Mouse (Mus musculus) thymus, postnatal 25 days (tissue): ENCODE measurements around the gene A630023A22Rik.

Experiments
- DNase-seq: peaks from one replicate; pipeline ENCODE4 v3.0.0; 2022

Gene A630023A22Rik

DNA sequence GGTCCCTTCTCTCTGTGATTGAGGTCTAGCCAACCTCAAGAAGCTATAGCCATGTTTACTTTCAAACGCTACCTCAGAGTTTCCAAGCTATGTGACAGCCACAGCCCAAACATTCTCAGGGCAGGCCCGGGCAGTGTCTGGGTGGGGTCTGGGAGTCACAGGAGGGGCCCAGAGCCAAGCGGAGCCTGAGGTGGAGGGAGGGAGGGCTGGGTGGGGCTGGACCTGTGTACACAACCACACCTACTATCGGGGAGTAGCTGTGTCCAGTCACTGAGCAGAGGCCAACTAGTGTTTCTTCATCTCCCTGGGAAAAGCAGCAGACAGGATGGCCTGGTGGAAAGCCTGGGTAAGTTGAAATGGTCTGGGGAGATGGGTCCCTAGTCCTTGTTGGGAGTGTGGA lies 16.8 kb downstream of the A630023A22Rik start, which contains the start of gene Anxa8:
Gene Anxa8 (plus strand): TSS at position 251 of the 400 bp plus-strand sequence.
- no peak for DNase-seq

DNA sequence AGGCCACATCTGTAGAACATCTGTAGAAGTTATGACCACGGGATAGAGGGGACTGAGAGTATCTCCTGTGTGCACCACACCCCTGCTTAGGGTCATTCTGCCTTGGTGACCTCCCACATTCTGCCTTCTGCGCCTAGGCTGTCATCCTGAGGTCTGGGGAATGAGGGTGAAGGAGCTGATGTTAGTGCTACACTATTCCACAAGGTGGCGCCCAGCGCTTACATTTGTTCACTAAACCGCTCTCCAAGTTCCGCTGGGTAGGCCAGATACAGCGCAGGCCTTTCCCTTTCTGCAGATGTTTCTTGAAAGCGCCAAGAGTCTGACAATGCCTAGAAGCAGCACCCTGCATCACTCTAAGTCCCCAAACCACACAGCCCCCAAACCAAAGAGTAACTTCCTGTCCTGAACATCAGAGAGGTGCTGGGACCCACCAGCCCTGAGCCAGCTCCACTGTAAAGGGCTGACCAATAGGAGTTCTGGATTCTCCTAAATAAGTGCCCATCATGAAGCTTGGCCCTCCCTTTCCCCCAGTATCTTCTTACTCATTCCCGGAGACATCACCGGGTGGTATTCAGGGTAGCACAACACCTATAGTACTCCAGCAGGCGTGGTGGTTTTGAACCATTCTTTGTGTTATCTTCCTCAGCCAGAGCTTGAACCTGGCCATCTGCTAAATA lies 22.1 kb downstream of the A630023A22Rik start:
- DNase-seq = peak; percentile 24

DNA sequence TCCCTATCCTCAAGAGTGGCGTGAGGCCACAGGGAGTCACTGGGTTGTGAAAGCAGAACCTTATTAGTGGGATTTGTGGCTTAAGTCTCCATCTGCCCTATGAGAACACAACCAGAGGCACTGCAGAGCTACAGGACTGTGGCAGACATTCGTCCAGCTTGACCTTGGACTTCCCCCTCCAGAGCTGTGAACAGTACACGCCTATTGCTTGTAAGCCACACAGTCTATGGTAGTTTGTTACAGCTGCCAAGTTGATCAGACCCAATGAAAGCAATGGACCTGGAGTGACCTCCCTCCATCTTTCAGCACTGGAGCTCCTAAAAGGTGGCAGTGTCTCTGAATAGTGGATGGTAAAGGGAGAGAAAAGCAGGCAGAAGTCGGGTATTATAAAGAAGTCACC lies 24.3 kb downstream of the A630023A22Rik start:
- DNase-seq = no peak

DNA sequence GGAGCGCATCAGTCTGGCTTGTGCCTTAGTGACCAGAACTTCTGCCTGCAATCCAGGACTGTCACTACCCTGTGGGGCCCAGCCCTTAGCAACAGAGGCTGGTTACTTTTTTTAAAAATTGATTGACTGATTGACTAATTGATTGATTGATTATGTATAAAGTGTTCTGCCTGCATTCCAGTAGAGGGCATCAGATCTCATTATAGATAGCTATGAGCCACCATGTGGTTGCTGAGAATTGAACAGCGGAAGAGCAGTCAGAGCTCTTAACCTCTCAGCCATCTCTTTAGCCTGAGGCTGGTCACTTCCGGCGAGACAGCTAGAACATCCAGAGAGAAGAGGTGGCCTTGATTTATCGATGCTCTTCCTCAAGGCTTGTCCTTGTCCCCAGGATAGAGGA lies 25.3 kb downstream of the A630023A22Rik start:
- DNase-seq = no peak

DNA sequence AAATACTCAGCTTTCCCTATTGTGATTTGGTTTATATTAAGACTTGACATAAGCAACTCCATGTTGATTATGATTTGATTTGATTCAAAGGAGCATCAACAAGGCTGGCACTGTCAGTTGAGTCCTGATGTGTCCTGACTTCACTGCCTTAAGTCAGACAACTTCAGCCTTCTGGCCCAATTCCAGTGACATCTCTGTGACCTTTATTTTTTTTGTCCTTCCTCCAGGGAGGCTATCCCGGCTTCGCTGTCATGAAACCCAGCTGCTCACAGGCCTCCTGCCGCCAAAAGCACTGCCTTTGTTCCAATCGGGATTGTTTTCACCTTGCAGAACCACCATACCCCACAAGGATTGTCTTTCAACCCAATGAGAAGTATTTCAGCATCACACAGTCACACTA lies 27.2 kb downstream of the A630023A22Rik start:
- no peak for DNase-seq

DNA sequence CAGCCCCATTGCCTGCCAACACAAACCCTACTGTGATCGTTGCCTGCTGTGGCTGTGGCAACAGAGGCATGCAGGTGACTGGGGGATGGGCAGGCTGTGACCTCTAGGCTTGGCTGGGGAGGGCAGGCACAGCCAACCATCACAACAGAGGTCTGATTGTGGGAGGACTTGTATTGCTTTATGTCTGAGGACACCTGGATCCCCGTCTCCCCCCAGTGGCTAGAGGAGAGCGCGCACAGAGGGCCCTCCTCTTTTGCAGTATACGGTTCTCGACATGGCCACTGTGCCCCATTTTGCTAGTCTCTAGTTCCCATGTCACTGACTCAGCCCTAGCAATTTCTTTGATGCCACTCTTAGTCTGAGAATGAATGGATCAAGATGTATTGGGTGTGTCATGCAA lies 30.9 kb downstream of the A630023A22Rik start:
- no peak for DNase-seq

DNA sequence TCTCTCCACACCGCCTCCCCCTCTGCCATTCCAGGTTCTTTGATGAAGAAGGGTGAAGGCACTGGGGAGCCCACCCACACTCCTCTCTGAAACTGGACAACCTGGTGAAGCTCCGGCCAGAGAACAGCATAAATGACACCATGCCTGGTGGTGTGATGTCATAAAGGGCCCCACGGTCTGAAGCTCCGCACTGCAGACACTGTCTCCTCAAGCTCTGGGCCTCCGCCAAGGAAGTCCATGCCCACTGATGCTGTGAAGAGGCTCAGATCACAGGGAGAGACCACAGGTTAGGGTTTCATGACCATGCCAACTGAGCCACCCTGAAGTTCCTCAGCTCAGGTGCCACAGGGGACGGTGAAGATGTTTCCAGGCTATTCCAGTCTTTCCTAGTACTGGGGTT lies 50.0 kb downstream of the A630023A22Rik start, which contains the start of gene Antxrl:
Gene Antxrl (plus strand): TSS at position 192 of the 400 bp plus-strand sequence.
- no peak for DNase-seq

DNA sequence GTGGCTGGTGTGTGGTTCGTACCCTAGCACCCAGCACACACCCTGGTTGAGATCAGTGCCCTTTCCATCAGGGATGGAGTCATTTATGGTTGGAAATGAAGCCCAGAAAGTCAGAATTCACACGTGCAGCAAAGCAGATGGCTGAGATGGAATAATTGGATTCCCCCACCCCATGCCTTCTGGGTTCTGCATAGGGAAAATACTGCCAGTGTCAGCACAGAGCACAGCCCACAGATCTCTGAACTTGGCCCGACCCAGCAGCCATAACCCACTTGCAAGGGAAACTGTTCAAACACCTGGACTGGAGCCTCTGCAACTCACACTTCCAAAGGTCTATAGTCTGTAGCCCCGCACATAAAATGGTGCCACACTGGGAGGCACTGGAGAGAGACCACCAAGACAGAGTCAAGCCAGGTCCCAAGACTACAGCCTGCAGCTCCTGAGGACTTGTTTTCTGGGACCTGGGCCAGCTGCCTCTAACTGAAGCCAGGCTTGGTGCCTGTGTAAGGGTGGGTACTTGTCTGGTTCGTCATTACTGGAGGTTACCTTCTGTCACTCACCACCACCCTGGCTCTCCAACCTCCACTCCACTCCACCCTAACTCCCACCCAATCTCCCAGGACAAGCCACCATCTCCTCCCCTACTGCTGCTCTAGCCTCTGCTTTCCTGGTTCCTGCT lies 52.3 kb downstream of the A630023A22Rik start:
- no peak for DNase-seq

DNA sequence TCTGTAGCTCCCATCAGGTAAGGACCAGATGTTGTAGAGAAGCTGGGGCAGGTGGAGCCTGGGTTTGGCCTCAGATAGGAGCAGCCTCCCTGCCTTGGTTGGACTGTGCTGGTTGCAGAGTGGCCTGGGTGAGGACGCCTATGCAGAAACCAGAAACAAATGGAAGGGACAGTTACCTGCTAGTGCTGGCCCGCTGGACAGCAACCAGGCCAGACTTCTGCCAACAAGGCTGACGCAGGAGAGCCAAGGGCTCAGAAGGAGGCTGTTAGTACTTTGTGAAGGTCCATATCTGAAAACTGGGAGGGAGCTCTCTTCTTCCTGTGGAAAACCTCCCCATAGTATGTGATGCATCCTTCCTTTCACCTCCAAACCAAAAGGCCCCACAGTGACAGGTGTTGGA lies 59.2 kb downstream of the A630023A22Rik start:
- no peak for DNase-seq

DNA sequence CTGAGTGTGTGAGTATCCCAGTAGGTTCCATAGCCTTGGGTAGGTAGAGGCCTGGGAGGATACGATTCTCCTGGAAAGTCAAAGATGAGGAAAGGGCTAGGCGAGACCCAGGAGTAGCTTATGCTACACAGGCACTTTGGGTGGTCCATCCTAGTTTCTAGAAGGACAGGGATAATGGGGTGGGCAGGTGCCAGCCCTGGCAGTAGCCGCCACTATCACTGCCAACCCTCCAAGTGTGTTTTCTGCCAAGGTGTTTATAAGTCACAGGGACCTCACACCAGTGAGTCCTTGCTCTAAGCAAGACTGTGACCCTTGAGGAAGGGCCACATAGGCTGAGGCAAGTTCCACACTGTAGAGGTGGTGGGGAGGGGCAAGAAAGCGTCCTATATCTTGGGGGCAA lies 61.3 kb downstream of the A630023A22Rik start:
- DNase-seq = no peak

DNA sequence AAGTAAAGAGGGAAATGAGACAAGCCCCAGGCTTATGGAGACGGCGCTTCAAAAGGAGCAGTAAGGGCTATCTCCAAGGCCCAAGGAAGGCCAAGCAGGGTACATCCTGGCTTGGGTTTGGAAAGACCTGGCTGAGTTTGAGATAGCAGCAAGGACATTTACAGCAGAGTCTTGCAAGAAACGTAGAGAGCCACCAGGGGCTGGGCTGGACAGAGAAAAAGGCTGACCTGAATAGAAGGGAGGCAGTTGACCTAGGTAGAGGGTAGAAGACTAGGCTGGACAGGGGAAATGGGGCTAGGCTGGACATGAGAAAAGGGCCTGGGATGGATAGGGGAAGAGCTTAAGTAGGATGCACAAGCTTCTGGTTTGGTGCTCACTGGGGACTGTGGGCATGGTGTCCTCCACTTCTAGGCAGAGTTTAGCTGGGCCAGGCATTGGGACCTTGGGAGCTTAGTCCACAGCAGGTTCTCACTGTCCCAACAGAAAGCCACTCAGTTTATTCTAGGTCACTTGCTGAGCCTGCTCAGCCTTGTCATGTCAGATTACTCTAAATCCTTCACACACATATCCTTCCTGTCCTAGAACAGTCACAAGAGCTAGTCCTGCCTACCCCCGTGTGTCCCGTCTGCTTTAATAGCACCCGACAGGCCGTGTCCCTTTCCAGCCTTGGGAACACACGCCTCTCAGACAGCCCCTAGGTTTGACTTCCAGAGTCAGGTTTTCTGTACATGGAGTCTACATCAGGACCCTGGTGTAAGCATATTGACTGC lies 68.5 kb downstream of the A630023A22Rik start:
- DNase-seq = no peak

DNA sequence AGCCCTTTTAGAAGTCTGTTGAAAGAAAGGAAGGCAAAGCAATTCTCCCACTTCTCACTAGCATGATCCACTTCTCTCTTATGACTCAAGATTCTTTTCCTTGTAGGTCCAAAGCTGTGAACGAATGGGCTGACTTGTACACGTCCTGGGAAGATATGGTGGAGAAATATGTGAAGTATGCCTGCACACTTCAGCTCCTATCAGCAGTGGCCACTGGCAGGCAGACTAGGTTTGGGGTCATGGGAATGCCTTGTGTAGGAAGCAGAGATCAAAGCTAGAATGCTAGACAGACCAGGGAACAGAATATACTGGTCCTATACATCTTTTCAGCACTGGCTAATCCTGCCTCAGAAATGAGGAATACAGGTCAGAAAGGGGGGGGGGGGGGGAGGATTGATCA lies 75.8 kb downstream of the A630023A22Rik start:
- DNase-seq = no peak

DNA sequence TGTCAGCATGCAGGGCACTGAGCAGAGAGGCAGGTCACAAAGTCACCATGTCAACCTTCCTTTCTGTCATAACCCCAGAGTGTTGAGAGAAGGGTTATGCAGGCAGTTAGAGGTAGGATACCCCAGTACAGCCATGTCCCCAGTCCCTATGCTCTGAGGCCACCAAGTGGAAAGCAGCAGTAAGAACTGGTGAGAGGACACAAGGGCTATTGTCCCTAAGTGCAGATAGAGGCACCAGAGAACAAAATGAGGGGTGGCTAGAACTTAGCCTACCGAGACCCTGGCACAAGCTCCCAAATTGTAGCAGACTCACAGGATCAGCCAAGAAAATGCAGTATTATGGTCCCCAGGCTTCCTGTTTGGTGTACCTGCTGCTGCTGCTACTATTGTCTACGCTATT lies 85.6 kb downstream of the A630023A22Rik start:
- DNase-seq = no peak

DNA sequence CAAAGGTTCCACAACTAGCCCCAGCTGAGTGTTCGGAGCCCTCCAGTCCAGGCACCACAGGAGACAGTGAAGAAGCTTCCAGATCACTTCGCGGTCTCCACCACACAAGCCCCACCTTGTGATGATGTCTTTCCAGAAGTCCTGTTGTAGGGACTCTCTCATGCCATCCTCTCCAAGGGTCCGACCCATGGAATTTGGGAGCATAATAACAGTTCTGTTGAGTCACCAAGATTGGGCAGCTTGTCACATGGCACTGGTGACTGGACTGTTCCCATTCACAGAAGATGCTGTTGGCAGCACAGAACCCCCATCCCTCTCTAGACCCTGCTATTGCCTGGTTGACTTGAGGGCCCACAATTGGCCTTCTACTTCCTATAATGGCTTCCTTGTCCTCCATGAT lies 86.2 kb downstream of the A630023A22Rik start, which contains the start of gene Gm5460:
Gene Gm5460 (plus strand): TSS at position 378 of the 400 bp plus-strand sequence.
- DNase-seq = no peak

DNA sequence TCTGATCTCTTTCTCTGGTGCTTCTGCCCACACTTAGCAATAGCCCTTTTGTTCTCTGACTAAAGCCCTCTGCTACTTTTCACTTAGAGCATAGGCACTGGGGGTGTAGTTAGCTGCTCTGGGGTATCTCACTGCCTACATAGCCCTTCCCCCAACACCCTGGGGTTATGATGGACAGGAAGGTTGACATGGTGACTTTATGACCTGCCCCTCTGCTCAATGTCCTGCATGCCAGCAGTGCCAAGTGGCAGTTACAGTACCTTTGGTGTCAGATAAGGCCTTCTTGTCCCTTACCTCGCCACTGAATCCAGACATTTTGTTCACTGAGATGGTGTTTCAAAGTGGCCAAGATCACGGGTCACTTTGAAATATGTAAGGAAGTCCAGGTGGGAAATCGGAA lies 87.5 kb downstream of the A630023A22Rik start, which contains the start of gene Gm30083:
Gene Gm30083 (minus strand): TSS at position 120 of the 400 bp plus-strand sequence.
- no peak for DNase-seq

DNA sequence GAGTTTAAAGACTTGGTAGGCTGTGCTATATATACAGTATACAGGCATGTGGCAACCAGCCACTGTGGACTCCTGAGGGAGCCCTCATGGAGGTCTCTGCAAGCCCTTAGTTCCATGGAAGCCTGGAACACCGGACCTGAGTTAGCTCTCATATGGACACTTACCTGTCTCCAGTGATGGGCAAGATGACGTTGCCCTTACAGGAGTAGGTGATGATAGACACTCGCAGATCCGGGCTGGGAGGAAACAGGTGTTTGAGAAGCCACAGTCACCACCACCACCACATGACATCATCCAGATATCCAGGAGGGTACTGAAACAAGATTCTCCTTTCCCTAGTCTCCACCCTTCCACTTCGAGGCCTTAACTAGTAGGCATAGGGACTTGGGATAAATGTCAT lies 100.2 kb downstream of the A630023A22Rik start:
- DNase-seq = no peak

DNA sequence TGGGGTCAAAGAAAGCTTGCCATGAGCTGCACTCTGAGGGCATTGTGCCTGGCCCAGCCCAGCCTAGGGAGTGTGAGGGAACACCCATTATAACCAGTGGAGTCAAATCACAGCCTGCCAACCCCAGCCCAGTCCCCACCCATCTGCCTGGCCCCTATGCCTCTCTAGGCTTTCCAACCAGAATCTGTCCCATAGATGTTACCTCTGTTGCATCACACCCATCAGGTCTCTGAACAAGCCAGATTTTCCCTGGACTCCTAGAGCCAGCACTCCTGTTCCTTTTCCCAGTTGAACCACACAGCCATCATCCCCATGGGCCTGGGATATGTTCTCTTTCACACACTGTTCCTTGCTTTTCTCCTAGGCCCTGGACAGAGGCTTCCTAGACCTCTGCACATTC lies 101.1 kb downstream of the A630023A22Rik start:
- DNase-seq = no peak
